Mouse (Mus musculus): ENCODE measurements around the gene Ephb4.

- TF ChIP-seq CTCF (IDR thresholded peaks at IDR 0.05; ENCODE audit: borderline replicate concordance, insufficient read depth, low read depth, low read length) (no peak), POLR2A (IDR thresholded peaks at IDR 0.05; ENCODE audit: borderline replicate concordance, insufficient read depth, low read length) (no peak)
These were observed 19.8 kb downstream of the Ephb4 start for GRCm38 (mm10) chr5:137369665-137370064.
